Mouse (Mus musculus): ENCODE measurements around the gene Ankdd1b. TPM values are rescaled to one million over a fixed set of nuclear protein-coding genes. Genes with fewer than 3 reads are reported as not detected.

Ankdd1b gene
- polyA plus RNA-seq, 1 experiment from 2014 or later = not detected

- H3K4me1 ChIP-seq = peaks cover 12% of the 10 kb centered on the region
- no peaks in the 10 kb centered on the region for H3K27me3 ChIP-seq (replicated peaks)
- H3K4me3 ChIP-seq = peak overlapping the region; percentile 82
- no peak for ATAC-seq
- H3K9me3 ChIP-seq (replicated peaks) = 0 out of 2 replicates have a peak, but pooled peaks cover 2% of the 10 kb centered on the region
- H3K27ac ChIP-seq = peak overlapping the region; percentile 69
- H3K36me3 ChIP-seq = peaks cover 42% of the 10 kb centered on the region
- H3K4me2 ChIP-seq = peak overlapping the region; percentile 79
- peak overlapping the region; percentile 75 for H3K9ac ChIP-seq
- WGBS (ENCODE audit: insufficient replicate concordance) = 20% methylated on average over 2 of the region's 2 CpGs
These were observed 81.7 kb downstream of the Ankdd1b start for GRCm38 (mm10) chr13:96389301-96389700.

DNA sequence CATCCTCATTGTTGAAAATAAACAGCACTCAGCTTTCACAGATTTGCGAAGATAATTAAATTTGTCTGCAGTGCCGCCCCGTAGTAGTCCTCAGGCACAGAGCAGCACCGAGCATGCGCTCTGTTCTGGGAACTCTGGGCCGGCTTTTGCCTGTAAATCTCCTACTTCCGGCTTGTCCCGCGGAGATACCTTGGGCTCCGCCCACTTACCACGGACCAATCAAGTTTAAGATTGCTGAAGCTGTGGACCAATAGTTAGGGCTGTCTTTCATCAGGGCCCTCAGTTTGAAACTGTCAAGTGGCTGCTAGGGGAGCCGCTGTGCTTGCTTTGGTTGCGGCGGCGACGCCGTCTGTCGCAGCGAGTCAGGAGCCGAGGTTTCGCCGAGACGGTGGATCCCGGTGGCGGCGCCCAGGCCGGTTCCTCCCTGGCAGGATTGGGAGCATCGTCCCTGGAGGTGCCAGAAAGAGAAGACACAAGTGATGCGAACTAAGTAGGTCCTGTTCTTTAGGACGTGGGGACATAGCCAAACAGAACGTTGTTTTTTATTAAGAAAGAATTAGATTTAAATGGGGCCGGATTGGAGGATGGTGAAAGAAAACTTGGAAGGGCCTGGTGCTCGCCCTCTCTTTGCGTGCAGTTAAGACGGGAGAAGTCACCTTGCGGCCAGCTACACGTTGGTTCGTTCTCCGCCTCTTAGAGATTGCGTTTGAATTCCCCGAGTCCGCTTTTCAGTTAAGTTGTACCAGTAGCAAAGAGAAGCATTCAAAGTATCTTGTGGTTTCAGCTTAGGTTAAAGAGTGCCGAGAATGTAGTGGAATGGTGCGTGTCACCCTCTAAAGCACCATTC is 82.7 kb downstream of the Ankdd1b start, which contains the start of gene Poc5:
Poc5 (plus strand) TSS at position 253 of the 847 bp plus-strand sequence.
- Histone ChIP-seq H3K36me3 (peaks cover 33% of the 10 kb centered on the region), H3K27me3 (replicated peaks) (no peaks in the 10 kb centered on the region), H3K4me1 (peaks cover 12% of the 10 kb centered on the region), H3K27ac (peak within 1 kb of the TSS; percentile 69), H3K9ac (peak within 1 kb of the TSS; percentile 75), H3K9me3 (replicated peaks) (0 out of 2 replicates have a peak, but pooled peaks cover 2% of the 10 kb centered on the region), H3K4me2 (peak within 1 kb of the TSS; percentile 79), H3K4me3 (peak within 1 kb of the TSS; percentile 82)
- under 1% methylated on average over 44 of the region's 44 CpGs for WGBS (ENCODE audit: insufficient replicate concordance)
- ATAC-seq = peak; percentile 99

DNA sequence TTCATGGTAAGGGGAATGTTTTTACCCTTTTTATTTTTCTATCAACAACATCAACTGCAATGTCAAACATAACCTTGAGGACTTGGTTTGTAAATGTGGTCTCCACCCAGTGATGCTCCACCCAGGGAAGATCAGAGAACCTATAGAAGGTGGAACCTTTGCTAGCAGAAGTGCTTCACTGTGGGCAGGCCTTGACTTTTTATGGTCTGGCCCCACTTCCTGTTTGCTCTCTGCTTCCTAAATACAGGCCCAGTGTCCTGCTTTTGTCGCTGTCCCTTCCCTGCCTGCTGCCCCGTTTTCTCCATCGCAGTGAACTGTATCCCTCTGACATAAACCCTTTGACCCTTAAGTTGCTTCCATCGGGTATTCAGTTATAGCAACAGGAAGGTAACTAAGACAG is 93.1 kb downstream of the Ankdd1b start:
- ATAC-seq = no peak
- Histone ChIP-seq H3K4me1 (no peaks in the 10 kb centered on the region), H3K36me3 (no peaks in the 10 kb centered on the region), H3K9ac (no peak overlapping the region), H3K4me2 (no peak overlapping the region), H3K9me3 (replicated peaks) (no peaks in the 10 kb centered on the region), H3K27ac (no peak overlapping the region), H3K4me3 (no peak overlapping the region), H3K27me3 (replicated peaks) (no peaks in the 10 kb centered on the region)
- 30% methylated on average over 4 of the region's 4 CpGs for WGBS (ENCODE audit: insufficient replicate concordance)

GRCm38 (mm10) chr13:96376871-96377270 is 94.1 kb downstream of the Ankdd1b start:
- no peak overlapping the region for H3K4me3 ChIP-seq
- ATAC-seq = no peak
- no peak overlapping the region for H3K27ac ChIP-seq
- no peak overlapping the region for H3K9ac ChIP-seq
- H3K4me2 ChIP-seq = no peak overlapping the region
- no peaks in the 10 kb centered on the region for H3K27me3 ChIP-seq (replicated peaks)
- WGBS (ENCODE audit: insufficient replicate concordance) = 86% methylated on average over 18 of the region's 18 CpGs
- no peaks in the 10 kb centered on the region for H3K36me3 ChIP-seq
- H3K4me1 ChIP-seq = no peaks in the 10 kb centered on the region
- no peaks in the 10 kb centered on the region for H3K9me3 ChIP-seq (replicated peaks)

DNA sequence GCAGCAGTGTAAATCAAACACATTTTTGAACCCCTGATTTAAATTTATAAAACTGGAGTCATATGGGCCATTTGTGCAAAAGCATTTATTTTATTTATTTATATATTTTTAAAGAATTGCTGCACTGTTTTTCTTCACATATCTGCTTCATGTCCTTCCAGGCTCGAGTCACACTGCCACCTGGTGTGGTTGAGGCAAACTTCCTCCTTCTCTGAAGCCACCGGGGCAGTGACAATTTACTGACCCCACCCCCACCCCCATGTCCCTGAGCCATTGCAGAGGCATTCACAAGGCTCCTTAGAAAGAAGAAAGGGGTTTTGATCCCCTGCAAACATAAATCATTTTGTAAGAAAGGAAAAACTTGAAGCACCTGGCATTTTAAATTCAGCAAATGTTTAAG is 95.5 kb downstream of the Ankdd1b start:
- Histone ChIP-seq H3K4me2 (no peak overlapping the region), H3K27ac (no peak overlapping the region), H3K9me3 (replicated peaks) (no peaks in the 10 kb centered on the region), H3K4me1 (no peaks in the 10 kb centered on the region), H3K4me3 (no peak overlapping the region), H3K36me3 (no peaks in the 10 kb centered on the region), H3K27me3 (replicated peaks) (no peaks in the 10 kb centered on the region), H3K9ac (no peak overlapping the region)
- WGBS (ENCODE audit: insufficient replicate concordance) = 5% methylated on average over 2 of the region's 2 CpGs
- no peak for ATAC-seq

Other genes with a start within 250 kb of the Ankdd1b start
- 10.4 and 11.4 TPM in 2 replicates for gene Poc5, start 82.9 kb downstream of the Ankdd1b start, polyA plus RNA-seq (2016; fragmentation: Nextera tagmentation; extraction: Ambion mirVana)
- not detected in 2 replicates for gene Gm17622, start 19.5 kb upstream of the Ankdd1b start, polyA plus RNA-seq (2016; fragmentation: Nextera tagmentation; extraction: Ambion mirVana)
- gene Polk, start 71.4 kb upstream of the Ankdd1b start, polyA plus RNA-seq (2016; fragmentation: Nextera tagmentation; extraction: Ambion mirVana) = 6.2 and 6.9 TPM in 2 replicates
- 6.7 and 7.5 TPM in 2 replicates for gene Col4a3bp, start 71.4 kb upstream of the Ankdd1b start, polyA plus RNA-seq (2016; fragmentation: Nextera tagmentation; extraction: Ambion mirVana)
- gene Hmgcr, start 199.7 kb upstream of the Ankdd1b start, polyA plus RNA-seq (2016; fragmentation: Nextera tagmentation; extraction: Ambion mirVana) = 79.3 and 87.9 TPM in 2 replicates